Mouse (Mus musculus) heart, adult 9 months (tissue): ENCODE measurements at regions not wholly inside any gene's neighbourhood (a gene's known extent, or its start where the extent isn't known, plus 50 kb on each side); places are given as distances from the start of the nearest gene placed in this dataset.

Experiments used
- DNase-seq, 2 experiments: peaks; one replicate each; pipeline ENCODE4 v3.0.0; 2022; ENCODE audit warnings: low spot score in 2 of 2

DNA sequence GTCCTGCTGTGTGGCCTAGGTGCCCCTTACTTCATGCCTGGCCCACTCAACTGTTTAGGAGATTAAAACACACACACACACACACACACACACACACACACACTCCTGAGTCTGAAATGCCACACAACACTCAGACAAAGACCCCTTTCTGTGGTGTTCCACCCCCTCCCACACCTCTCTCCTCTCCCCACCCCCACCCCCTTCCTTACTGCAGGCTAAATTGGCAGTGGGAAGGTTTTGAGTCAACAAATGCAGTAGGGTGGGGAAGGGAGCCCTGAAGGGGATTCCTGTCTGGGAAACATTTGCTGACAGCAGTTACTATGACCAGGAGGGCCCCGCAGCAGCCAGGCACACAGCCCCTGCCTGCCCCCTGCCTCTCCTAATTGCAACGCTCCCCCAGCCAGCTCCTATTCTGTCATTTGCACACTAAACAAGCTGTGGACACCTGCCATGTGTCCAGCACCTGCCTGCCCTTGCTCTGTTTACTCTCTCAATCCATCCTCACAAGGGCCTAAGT is 69.5 kb downstream of the Ephb3 start:
- no peak for DNase-seq

GRCm38 (mm10) chr16:21277789-21278342 is 73.3 kb downstream of the Ephb3 start:
- no peak for DNase-seq

DNA sequence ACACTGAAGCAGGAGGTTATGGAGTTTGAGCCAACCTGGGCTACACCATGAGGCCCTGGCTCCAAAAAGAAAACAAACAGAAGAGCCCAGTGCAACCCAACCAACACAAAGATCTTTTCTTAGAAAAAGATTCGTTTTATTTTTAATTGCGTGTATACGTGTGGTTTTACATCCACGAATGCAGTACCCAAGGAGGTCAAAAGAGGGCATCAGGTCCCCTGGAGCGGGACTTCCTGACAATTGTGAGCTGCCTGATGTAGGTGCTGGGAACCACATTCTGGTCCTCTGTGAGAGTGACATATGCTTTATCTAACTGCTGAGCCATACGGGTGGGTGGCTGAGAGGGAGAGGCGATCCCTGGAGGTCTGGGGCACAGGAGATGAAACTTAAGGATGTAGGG is 73.8 kb downstream of the Ephb3 start:
- no peak for DNase-seq

DNA sequence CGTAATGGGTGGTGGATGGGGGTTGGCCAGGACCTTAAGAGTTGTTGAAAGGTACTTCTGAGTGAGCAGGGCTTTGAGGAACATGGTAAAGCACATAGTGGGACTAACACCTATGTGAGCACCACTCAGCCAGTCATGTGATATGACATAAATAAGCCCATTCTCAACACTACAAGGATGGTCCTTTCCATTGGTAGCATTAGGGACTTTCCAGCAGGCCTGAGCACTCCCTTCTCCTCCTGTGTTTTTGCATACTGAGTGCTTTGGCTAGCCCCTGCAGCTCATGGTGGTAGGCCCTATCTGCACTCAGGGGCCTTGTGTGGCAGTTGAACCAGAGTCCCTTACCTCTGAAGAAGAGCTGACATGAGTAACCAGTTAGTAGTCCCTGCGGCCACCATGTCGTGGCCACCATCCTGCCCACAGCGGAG is 75.7 kb downstream of the Ephb3 start:
- DNase-seq: no peak

- DNase-seq: no peak
These were observed 77.6 kb downstream of the Ephb3 start for GRCm38 (mm10) chr16:21281958-21282730.

DNA sequence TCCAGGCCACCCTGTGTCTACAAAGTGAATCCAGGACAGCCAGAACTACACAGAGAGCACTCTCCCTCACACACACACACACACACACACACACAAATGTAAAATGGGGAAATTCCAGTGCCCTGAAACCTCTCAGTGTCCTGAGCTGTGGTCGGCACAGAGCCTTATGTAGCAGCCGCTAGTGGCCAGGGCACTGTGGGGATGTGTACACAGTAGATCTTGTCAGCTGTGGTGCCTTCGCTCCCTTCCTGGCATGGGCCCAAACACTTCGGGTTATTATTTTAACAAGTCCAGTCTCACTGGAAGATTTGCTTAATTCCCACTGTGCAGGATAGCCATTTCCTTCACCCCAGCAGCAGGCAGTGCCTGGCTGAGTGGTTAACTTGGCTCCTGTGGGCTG is 81.5 kb downstream of the Ephb3 start:
- no peak for DNase-seq

- DNase-seq: peak; percentile 61 to 63
These were observed 85.0 kb downstream of the Ephb3 start for GRCm38 (mm10) chr16:21289528-21289927.

DNA sequence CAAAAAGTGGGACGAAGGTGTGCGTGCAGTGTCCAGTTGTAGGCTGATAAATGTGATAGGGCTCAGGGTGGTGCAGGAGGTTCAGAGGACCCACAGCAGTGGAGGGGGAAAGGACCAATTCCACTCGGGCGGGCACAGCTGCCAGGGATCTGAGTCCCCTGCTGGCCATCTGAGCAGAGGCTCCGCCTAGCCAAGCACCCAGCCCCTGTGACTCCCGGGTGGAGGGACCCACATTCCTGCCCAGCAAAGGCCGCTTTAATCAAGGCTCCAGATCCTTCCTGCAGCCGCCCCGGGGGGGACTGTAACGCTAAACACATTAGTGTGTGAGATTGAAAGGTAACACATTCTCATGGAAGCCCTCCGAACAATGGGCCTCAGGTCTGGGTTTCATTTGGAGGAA is 88.5 kb downstream of the Ephb3 start:
- no peak for DNase-seq

DNA sequence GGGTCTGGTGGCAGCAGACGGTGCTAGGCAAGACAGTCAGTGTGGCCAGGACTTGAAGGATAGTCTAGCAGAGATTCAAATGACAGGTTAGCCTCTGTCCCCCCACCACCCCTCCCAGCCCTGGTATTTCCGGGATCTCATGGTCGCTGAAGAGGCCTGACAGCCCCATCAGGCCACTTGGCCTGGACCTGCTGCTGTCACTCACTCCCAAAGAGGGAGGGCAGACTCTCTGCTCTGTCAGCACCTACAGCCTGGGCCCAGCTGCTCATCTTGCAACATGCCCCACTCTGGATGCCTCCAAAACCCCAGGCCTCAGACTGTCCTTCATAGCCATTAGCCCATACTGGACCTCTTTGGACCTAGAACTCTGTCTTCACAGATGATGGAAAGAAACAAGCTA is 89.0 kb downstream of the Ephb3 start:
- DNase-seq: no peak

DNA sequence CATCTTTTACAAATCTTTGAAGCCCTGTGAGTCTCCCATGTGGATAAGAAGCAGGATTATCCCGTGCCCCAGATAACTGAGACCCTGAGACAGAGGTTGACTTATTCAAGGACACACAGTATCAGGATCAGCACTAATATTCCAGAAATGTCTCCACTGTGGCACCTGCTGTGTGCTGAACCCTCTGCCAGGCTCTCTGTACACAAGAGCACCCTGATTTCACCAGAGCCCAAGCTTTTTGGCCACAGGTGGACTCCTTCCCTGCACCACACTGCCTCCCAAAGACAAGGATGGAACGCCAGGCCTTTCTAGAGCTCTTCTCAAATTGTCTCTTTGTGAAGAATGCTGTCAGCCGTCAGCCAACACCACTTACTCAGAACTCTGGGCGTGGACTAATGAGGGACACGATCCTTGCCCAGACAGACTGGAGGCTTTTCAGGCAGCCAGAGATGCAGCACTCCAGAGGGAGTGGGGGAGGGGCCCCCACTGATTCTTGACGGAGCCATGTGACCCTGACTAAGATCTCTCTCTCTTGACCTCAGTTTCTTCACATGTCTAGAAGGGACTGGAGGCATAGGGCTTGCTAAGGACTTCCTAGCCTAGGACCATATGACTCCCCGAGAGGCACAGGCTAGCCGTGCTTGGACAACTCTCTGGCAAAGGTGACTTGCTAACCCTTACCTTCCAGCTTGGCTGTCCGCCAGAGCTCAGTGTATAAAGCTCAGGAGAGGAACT is 90.3 kb downstream of the Ephb3 start:
- peak; percentile 71 to 82 for DNase-seq

DNA sequence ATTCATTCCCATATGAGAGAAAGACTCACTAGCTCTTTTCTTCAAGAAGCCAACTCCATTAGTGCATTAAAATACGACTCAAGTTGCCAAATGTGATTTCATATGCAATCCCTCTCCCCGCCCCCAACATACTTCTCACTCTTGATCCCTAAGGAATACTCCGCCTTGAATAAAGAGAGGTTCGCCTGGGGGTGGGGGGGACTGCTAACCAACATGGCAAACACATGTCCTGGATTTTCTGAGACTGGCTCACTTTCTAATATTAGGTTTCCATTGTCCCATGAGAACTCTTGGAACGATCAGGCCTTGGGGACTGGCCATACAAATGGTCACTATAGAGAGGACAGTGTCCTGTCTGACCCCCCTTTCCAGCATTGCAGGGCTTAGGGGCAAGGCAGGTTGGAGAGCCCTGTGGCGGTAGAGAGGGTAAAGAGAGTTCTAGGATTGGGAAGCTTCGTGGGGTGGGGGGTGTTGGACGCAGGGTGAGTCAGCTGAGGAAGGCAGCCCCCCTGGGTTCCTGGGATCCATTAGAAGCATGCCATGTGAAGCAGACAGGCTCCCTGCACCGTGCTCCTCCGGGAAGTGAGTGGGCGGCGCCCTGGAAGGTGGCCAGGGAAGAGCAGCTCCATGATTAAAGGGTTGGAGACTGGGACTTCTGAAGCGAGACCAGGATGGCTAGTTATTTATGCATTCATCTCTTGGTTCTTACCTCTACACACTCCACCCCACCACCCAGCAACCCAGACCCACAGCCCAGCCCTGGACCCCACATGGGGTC is 91.6 kb downstream of the Ephb3 start:
- DNase-seq: peak in 1 of 2 experiments; percentile 30

DNA sequence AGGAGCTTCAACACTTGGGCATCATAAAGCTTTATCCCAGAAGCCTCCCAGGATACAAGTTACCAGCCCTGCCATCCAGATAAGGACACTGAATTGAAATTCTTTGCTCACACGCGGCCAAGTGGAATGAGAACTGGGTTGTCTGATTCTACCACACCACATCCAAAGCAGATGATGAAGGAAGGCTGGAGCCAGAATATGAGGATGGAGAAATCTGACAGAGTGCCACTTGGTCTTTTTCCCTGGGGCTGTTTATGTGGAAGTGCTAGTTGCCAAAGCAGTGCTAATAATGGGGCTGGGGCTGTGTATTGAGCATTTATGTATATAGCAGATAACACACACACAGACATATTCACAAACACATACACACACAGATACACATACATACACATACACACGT is 92.2 kb downstream of the Ephb3 start:
- no peak for DNase-seq

- DNase-seq: no peak
These were observed 94.3 kb downstream of the Ephb3 start for GRCm38 (mm10) chr16:21298866-21299265.

DNA sequence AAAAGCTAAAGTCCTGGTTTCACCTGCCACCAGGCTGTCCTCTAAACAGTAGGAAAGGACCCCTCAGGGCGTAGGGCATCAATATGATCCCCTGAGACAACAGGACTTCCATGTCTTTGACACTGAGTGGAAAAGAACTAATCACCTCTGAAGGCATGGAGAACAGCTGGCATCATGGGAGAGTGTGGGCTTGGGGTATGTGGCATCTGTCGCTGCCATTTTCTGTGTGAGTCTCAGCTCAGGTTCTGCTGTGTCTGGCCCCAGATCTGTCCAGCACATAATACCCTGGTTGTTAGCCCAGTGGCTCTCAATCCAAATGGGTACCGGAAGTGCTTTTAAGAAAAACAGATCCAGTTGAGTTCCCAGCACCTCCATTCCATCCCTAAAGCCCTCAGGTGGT is 101.3 kb downstream of the Ephb3 start:
- no peak for DNase-seq

DNA sequence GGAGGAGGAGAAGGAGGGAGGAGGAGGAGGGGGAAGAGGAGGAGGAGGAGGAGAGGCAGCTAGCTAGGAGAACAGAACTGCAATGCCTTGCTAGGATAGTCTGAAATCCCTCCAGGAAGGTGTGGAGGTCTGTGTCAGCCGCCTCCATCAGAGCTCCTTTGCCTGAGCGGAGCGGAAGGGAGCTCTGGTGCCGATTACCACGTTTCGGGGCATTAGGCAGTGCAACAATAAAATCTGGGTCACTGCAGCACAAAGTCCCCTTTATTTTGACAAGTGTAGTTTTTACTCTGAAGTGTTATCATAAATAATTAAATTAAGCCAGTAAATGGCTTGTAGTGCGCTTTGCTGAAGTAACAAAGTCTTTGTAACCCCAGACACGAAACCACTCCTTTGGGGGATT is 104.0 kb downstream of the Ephb3 start:
- no peak for DNase-seq

DNA sequence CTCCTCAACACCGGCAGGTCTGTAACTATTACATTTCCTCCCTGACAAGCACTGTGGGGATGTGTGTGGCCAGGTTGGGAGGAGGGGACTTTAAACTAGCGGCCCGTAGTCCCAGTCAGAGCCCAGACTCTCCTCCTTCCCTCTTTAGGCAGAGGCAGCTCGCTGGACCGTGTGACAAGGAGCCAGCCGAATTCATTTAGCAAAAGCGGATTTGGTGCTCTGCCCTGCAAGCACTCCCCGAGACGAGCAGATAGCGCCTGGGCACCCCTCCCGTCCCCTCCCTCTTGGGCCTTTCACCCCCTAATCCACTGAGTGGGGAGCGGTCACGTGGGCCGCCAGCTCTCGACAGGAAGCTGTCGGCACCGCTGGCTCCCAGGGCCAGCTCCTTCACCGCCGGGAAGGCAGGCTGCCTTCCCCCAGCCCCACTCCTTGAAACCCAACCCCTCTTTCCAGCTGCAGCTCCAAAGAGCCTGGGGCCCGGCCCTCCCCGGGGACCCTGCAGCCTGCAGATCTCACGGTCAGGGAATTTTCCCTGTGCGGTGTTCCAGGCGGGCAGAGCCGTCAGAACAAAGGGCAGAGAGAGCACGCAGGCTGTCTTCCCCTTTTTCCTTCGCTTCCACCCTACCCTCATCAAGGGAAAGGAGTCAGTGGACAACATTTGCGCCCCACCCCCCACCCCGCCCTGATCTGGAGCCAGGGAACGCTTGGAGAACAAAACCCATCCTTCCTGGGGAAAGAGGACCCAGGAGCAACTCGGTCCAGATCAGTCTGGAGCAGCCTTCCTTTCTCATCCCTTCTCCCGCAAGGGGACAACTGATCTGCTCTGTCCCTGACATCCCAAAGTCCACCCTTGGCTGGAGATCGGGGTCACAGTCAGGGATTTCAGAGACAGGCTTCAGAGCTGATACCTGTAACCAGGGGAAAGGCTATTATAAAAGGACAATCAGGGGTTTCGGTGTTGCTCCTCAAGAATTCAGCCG is 106.4 kb downstream of the Ephb3 start:
- DNase-seq: peak; percentile 83 to 84

DNA sequence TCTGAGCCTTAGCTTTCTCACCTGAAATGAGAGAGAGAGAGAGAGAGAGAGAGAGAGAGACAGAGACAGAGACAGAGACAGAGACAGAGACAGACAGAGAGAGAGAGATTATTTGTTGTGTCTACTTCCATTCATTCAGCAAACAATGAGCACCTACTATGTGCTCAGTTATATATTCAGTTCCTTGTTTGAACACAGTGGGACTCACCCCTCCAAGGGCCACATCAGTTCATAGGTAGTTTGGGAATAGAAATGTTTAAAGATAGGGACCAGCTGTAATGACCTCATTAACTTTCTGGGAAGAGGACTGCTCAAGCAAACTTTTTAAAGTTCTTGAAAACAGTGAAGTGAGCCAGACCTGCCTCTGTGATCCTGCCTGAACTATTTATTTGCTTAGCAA is 107.2 kb downstream of the Ephb3 start:
- DNase-seq: no peak

DNA sequence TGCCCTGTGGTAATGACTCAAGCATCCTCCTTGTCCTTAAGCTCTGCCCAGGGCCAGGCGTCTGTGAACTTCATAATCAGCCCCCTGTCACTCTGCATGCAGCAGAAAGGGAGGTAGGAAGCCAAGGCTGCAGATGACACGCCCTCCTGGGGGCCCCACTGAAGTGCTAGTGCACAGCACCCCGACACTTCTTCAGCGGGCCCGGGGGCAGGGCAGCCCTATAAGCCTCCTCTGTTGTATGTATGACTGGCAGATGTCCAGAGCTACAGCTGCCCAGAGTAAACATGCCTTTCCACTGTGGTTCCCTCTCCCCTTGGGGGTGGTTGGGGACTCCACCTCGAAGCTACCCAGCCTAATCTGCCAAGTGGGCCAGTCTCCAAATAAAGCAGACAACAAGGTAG is 107.2 kb upstream of the Vps8 start:
- no peak for DNase-seq

GRCm38 (mm10) chr16:21318009-21318639 is 104.8 kb upstream of the Vps8 start:
- no peak for DNase-seq

DNA sequence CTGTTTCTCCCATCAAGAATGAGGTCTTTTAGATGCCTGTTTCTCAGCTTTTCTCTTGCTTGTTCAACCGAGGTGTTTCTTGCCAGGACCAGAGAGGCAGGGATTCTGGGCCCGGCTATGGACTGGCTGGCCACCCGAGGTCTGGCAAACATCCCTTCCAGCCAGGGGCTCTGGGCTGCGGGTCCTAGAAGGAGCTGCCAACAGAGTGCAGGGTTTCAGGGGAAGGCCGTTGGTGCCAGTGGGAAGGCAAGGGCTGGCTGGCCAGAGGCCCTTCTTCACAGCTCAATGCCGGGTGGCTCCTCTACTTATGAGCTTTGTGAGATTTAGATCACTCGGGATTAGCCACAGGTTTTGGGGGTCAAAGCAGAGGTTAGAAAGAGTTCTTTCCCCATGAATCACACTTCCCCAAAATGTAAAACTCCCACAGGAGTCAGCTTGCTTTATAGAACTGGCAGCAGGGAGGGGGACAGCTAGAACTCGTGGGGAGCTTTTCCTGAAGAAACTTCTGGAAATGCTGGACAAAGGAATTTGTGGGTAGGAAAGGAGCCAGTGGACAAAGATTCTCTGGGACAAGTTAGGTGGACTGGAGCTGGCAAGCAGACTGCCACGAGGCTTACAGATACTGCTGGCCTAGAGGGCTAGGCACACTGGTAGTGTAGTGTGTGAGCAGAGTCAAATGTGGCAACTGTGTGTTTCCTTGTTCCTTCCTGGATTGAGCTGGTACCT is 104.1 kb upstream of the Vps8 start:
- DNase-seq: no peak
